Mouse (Mus musculus) liver, adult (tissue): ENCODE measurements at regions not wholly inside any gene's neighbourhood (a gene's known extent, or its start where the extent isn't known, plus 50 kb on each side); places are given as distances from the start of the nearest gene placed in this dataset.

Source experiments
- GATA4 ChIP-seq: IDR thresholded peaks from 2 replicates; pipeline ENCODE4 v1.6.1; 2014; ENCODE audit warnings: mild to moderate bottlenecking, low read length; ENCODE audit not compliant: insufficient replicate concordance

- TF ChIP-seq GATA4: 0 out of 2 replicates have a peak, but pooled peaks have one; percentile 55
These were observed 497.9 kb downstream of the Med13l start for GRCm38 (mm10) chr5:119058231-119058851.

- no peak for TF ChIP-seq GATA4
These were observed 498.7 kb downstream of the Med13l start for GRCm38 (mm10) chr5:119059223-119059622.

- no peak for TF ChIP-seq GATA4
These were observed 500.4 kb downstream of the Med13l start for GRCm38 (mm10) chr5:119060886-119061285.

- TF ChIP-seq GATA4: no peak
These were observed 502.0 kb downstream of the Med13l start for GRCm38 (mm10) chr5:119062478-119062877.

GRCm38 (mm10) chr5:119066666-119067065 lies 506.2 kb downstream of the Med13l start:
- no peak for TF ChIP-seq GATA4

GRCm38 (mm10) chr5:119069765-119070333 lies 509.4 kb downstream of the Med13l start:
- TF ChIP-seq GATA4: no peak

GRCm38 (mm10) chr5:119072712-119073111 lies 512.2 kb downstream of the Med13l start:
- TF ChIP-seq GATA4: no peak

GRCm38 (mm10) chr5:119080747-119081146 lies 520.3 kb downstream of the Med13l start:
- TF ChIP-seq GATA4: no peak

- no peak for TF ChIP-seq GATA4
These were observed 522.4 kb downstream of the Med13l start for GRCm38 (mm10) chr5:119082895-119083294.

- no peak for TF ChIP-seq GATA4
These were observed 537.2 kb downstream of the Med13l start for GRCm38 (mm10) chr5:119097576-119098193.

GRCm38 (mm10) chr5:119099817-119100216 lies 539.3 kb downstream of the Med13l start:
- no peak for TF ChIP-seq GATA4

GRCm38 (mm10) chr5:119103503-119103902 lies 543.0 kb downstream of the Med13l start:
- no peak for TF ChIP-seq GATA4

- no peak for TF ChIP-seq GATA4
These were observed 547.4 kb downstream of the Med13l start for GRCm38 (mm10) chr5:119107898-119108297.

GRCm38 (mm10) chr5:119109501-119109900 lies 549.0 kb downstream of the Med13l start:
- TF ChIP-seq GATA4: no peak

- no peak for TF ChIP-seq GATA4
These were observed 553.6 kb downstream of the Med13l start for GRCm38 (mm10) chr5:119114074-119114473.

GRCm38 (mm10) chr5:119125745-119126144 lies 544.7 kb upstream of the Tbx3 start:
- TF ChIP-seq GATA4: no peak

- TF ChIP-seq GATA4: no peak
These were observed 540.3 kb upstream of the Tbx3 start for GRCm38 (mm10) chr5:119130176-119130575.

GRCm38 (mm10) chr5:119131461-119131860 lies 539.0 kb upstream of the Tbx3 start:
- TF ChIP-seq GATA4: no peak
